Mouse (Mus musculus) macrophage (primary cell): ENCODE measurements around the gene Olfr959. TPM values are rescaled to one million over a fixed set of nuclear protein-coding genes. Genes with fewer than 3 reads are reported as not detected.

Source experiments
- H3K27ac ChIP-seq: fragments of 350-480 bp; formaldehyde crosslinking; 2 replicates; pipeline ENCODE4 v1.9.0; 2021
- H3K36me3 ChIP-seq: fragments of 350-480 bp; formaldehyde crosslinking; 2 replicates; pipeline ENCODE4 v1.9.0; 2021; ENCODE audit errors: inconsistent target
- H3K4me3 ChIP-seq: fragments of 350-480 bp; formaldehyde crosslinking; 2 replicates; pipeline ENCODE4 v1.9.0; 2021; ENCODE audit errors: inconsistent target
- H3K79me2 ChIP-seq: fragments of 350-480 bp; formaldehyde crosslinking; 2 replicates; pipeline ENCODE4 v1.9.0; 2021; ENCODE audit errors: inconsistent target
- WGBS: methylation state at CpG from one replicate; pipeline ENCODE4 v1.1.7; 2026; ENCODE audit warnings: inconsistent platforms; ENCODE audit not compliant: missing documents; 5-methylcytosine and 5-hydroxymethylcytosine counted together
- polyA plus RNA-seq: library from polyadenylated mRNA; stranded (reverse); fragments of 250-400 nt; gene quantifications from 3 replicates; pipeline ENCODE4 v1.2.4, GENCODE M21; 2018; ENCODE audit warnings: inconsistent platforms
- total RNA-seq, 78 experiments: library from RNA; depleted of rRNA; stranded (reverse); fragments of 250-400 nt; gene quantifications; 1 replicate in 9 of 78; 2 replicates in 24 of 78; 3 replicates in 43 of 78; 4 replicates in 2 of 78; pipeline ENCODE4 v1.2.4; 2018; ENCODE audit warnings: inconsistent platforms in 56 of 78

The Olfr959 gene
- total RNA-seq (2018; cell fraction: chromatin; rRNA removed), result not detected
- total RNA-seq (2018; cell fraction: cytosol; rRNA removed), result not detected
- not detected for total RNA-seq (2018; cell fraction: nucleus; rRNA removed)
- polyA plus RNA-seq, result not detected in 3 replicates

DNA sequence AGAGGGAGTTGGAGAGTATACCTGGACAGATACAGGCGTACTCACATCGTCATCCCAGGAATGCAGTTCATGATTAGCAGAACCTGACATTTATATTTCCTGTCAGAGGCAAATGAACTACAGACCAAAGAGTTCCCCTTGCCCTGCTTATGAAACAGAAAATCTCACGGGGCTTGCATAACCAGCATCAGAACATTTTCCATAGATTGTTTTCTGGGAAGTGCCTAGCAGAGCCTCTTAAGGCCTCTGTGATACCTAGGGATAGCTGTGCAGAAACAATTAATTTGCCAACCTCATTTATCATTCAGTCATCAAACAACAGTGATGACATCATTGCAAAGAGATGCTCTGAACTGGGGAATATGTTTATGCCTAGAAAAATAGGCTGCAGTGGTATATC is at the start of gene Olfr959:
Gene Olfr959 (minus strand): TSS at position 101 of the 400 bp plus-strand sequence.
- no peaks in the 10 kb centered on the region for H3K36me3 ChIP-seq
- no peak within 1 kb of the TSS for H3K4me3 ChIP-seq
- no peaks in the 10 kb centered on the region for H3K79me2 ChIP-seq
- WGBS, result 82% methylated on average over 3 of the region's 3 CpGs
- H3K27ac ChIP-seq, result no peak within 1 kb of the TSS

DNA sequence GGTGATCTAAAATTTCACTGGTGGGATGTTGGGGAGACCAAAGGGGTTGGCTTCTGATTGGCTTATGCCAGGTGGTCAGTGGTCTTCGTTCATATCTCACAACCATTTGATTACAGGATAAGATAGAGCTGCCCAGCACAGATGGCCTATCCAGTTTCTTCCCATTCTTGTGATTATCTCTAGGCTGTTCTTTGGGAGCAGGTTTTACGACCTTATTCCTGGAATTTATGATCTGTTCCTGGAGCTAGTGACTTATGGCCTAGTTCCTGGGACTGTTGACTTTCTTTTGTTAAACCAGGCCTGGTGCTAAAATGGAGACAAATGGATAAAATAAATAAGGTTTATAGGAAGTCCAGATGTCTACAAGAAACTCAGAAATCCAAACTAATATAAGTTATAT is 49.3 kb upstream of the Olfr959 start:
- Histone ChIP-seq H3K4me3 (no peak overlapping the region), H3K27ac (no peak overlapping the region), H3K79me2 (no peaks in the 10 kb centered on the region), H3K36me3 (no peaks in the 10 kb centered on the region)
- WGBS, result 56% methylated on average over 2 of the region's 2 CpGs

DNA sequence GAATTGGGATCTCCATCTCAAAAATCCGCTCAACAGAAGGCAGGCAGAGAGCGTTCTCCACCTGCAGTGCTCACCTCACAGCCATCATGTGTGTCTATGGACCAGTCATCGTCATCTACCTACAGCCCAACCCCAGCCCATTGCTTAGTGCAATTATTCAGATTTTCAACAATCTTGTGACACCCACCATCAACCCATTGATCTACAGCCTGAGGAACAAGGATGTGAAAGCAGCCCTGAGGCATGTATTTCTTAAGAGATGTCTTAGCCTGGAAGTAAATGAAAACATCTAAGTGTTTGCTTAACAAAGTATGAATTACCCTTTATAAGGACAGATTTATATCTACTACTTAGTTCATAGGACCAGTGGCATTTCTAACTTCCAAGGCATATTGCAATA is 48.4 kb upstream of the Olfr959 start:
- Histone ChIP-seq H3K79me2 (no peaks in the 10 kb centered on the region), H3K4me3 (no peak overlapping the region), H3K36me3 (no peaks in the 10 kb centered on the region), H3K27ac (no peak overlapping the region)
- WGBS, result 97% methylated on average over 3 of the region's 3 CpGs

DNA sequence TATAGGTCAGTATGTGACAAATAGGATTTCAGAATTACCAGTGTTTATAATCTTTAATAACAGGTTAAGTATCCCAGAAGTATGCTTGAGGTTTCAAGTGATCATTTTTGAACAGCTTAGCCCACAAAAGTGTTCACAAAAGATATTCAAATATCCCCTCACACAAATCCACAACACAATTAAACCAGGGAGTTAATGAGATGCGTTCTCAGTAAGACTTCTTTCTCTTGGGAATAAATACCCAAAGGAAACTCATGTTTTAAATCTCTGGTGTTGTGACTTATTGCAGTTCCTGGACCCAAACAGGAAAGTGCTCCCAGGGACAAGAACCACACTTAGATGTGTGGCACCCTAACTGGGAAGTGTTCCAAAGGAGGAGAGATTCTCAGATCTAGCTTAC is 45.7 kb upstream of the Olfr959 start, which contains the start of gene Olfr960:
Gene Olfr960 (plus strand): TSS at position 301 of the 400 bp plus-strand sequence.
- Histone ChIP-seq H3K4me3 (no peak within 1 kb of the TSS), H3K27ac (no peak within 1 kb of the TSS), H3K36me3 (no peaks in the 10 kb centered on the region), H3K79me2 (no peaks in the 10 kb centered on the region)
- 82% methylated on average over 1 of the region's 1 CpGs for WGBS

DNA sequence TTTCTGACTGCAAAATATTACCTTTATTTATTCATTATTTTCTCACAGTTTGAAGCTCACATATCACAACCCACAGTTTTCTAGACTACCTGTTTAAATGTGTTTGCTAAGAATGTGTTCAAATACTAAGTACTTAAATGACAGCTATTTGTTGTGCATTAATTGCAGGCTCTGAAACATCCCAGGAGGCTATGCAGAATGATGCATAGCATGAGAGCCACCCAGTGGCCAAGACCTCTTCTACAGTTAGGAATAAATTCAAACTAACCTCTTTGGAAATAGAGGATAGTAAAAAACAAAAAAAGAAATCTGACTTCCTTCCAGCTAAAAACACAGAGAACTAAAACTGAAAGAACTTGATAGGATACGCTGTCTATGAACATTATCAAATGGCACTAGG is 36.6 kb upstream of the Olfr959 start:
- Histone ChIP-seq H3K79me2 (no peaks in the 10 kb centered on the region), H3K4me3 (no peak overlapping the region), H3K36me3 (no peaks in the 10 kb centered on the region), H3K27ac (no peak overlapping the region)
- WGBS, result 40% methylated on average over 1 of the region's 1 CpGs

DNA sequence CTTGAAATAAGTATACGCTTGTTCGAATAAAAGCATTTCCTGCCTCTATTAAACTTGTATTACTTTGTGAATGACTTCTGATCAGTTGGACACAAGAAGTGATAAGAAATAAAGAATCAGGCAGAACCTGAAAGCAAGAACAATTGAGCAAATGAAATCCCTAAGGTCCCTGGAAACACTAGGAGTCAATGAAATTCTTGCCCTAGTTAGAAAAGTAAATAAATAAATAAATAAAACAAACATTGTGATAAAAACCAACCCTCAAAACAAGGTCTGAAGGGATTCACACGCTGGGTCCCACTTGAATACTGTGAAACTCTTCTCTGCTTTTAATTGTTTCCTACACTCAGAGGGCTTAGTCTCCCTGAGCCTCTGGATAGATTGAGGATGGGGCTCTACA is 35.0 kb upstream of the Olfr959 start, which contains the start of gene Olfr148:
Gene Olfr148 (plus strand): TSS at position 301 of the 400 bp plus-strand sequence.
- 90% methylated on average over 3 of the region's 3 CpGs for WGBS
- H3K4me3 ChIP-seq, result no peak within 1 kb of the TSS
- no peaks in the 10 kb centered on the region for H3K36me3 ChIP-seq
- H3K79me2 ChIP-seq, result no peaks in the 10 kb centered on the region
- no peak within 1 kb of the TSS for H3K27ac ChIP-seq

DNA sequence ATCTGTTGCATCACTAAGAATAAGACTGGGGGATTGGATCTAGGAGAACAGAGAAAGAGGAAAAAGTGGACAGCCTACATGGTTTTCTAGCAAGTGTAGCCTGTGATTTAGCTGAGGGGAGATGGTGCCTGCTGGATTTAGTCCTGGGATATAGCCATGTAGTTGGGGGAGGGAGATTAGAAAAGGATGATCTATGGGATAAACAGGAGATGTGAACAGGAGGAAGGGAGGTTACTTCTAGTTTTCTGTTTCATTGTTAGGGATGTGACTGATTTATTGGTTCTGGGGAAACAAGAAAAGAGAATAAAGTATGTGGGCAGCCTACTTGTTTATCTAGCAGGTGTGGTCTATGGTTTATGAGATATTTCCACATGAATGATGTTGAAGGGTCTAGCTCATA is 33.1 kb upstream of the Olfr959 start:
- Histone ChIP-seq H3K36me3 (no peaks in the 10 kb centered on the region), H3K27ac (no peak overlapping the region), H3K4me3 (no peak overlapping the region), H3K79me2 (no peaks in the 10 kb centered on the region)

DNA sequence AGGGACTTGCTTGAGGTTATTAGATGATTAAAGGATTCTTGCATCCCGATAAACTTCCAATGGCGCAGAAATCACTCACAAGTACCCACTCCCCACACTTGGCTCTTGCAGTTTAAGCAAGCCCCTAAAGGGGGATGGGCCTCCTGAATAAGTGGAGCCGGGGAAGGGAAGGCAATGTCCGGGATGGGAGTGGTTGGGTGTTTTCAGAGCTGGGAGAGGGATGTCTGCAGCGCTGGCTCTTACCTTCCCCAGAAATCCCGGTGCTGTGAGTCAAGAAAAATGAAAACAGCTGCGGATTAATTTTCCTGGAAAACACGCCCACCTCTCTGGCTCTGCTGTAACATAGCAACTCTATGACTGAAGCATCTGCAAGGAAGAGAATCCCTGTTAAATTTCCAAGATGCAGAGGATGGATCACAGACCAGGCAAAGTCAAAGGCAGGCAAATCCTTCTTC is 28.7 kb upstream of the Olfr959 start, which contains the start of gene AW551984:
Gene AW551984 (minus strand): TSS at position 405 of the 455 bp plus-strand sequence.
- Histone ChIP-seq H3K36me3 (no peaks in the 10 kb centered on the region), H3K79me2 (no peaks in the 10 kb centered on the region), H3K27ac (no peak within 1 kb of the TSS), H3K4me3 (no peak within 1 kb of the TSS)
- 4% methylated on average over 8 of the region's 8 CpGs for WGBS

DNA sequence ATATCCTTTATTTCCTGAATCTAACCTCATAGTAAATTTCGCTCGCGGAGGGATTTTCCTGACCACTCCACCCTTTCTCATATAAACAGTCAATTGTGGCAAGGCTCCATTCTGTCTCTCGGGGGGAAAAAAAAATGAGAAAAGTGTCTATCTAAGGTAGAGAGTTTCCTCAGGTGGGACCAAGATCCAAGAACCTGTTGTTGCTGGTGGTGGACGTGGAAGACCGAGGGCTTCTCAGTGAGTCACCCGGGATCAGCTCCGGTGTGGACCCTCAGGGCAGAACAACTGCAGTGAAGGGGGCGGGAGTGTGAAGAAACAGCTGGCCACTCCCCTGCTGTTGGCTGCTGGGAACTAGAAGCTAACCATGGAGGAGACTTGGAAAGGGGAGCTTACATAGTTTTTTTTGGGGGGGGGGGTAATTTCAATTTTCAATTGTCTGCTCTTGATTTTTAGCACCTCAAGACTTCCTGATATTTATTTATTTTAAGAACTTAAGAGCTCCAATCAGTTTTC is 28.0 kb upstream of the Olfr959 start:
- Histone ChIP-seq H3K36me3 (no peaks in the 10 kb centered on the region), H3K4me3 (no peak overlapping the region), H3K27ac (no peak overlapping the region), H3K79me2 (no peaks in the 10 kb centered on the region)
- 11% methylated on average over 9 of the region's 9 CpGs for WGBS

DNA sequence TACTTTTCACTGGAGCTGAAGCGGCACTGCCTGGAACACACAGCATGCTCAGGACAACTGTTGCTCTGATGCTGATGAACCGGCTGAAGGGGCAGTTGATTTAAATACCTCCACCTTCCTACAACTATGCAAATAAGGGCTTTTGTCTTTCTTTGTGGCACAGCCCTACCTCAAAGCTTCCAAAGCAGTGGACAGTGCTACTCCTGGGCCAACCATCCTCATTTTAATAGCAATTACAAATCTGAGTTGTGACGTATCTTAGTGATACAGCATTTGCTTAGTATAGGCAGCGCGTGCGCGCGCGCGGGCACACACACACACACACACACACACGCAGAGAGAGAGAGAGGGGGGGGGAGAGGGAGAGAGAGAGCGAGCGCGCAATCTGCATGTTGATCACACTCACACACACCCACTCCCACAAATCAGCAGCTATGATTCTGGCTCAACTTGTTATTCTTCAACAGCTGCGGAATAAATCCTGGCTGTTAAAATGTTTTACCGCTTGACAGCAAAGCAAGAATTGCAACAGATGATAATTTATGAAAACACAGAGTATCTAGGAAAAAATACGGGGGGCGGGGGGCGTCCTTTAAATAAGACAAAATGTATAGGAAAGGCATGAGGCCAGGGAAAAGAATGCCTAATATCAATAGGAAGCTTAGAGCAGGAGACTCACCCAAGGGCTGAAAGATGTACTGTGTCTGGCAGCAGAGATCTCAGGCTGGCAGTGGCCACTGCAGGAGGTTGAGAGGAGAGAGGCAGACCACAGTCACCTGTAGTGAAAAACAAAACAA is 27.4 kb upstream of the Olfr959 start:
- 2% methylated on average over 16 of the region's 19 CpGs for whole genome bisulfite sequencing
- no peak overlapping the region for H3K27ac ChIP-seq
- H3K4me3 ChIP-seq, result no peak overlapping the region
- H3K36me3 ChIP-seq, result no peaks in the 10 kb centered on the region
- no peaks in the 10 kb centered on the region for H3K79me2 ChIP-seq

DNA sequence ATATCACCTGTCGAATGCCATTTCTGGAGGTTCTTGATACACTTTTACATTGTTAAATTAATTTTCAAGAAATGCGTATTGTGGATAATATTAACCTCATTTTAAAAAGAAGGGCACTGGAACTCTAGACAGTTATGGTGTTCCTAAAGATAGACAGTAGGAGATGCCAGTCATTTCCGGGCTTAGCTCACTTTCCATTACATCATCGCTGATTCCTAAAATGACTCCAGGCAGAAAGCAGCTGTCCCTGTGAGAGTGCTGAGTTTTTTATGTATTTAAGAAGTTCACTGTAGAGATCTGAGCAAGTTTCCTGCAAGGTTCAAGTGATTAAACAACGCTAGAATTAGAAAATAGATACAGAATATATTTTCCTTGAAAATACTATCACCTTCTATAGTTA is 1.7 kb upstream of the Olfr959 start:
- Histone ChIP-seq H3K27ac (no peak overlapping the region), H3K36me3 (no peaks in the 10 kb centered on the region), H3K79me2 (no peaks in the 10 kb centered on the region), H3K4me3 (no peak overlapping the region)
- 86% methylated on average over 5 of the region's 5 CpGs for WGBS

DNA sequence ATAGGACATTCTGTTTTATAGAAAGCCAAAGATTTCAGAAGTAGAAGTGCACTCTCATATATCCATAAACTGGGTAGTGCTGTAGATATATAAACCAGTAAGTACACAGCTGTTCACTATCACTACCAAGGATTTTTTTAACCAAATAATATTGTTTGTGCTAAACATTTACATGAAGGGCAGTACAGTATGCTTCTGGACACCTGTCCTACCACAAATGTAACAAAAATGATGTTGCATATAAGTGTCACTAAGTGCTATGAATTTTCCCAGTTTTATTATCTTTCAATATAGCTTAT is 17.1 kb downstream of the Olfr959 start:
- Histone ChIP-seq H3K36me3 (no peaks in the 10 kb centered on the region), H3K79me2 (no peaks in the 10 kb centered on the region), H3K4me3 (no peak overlapping the region), H3K27ac (no peak overlapping the region)

DNA sequence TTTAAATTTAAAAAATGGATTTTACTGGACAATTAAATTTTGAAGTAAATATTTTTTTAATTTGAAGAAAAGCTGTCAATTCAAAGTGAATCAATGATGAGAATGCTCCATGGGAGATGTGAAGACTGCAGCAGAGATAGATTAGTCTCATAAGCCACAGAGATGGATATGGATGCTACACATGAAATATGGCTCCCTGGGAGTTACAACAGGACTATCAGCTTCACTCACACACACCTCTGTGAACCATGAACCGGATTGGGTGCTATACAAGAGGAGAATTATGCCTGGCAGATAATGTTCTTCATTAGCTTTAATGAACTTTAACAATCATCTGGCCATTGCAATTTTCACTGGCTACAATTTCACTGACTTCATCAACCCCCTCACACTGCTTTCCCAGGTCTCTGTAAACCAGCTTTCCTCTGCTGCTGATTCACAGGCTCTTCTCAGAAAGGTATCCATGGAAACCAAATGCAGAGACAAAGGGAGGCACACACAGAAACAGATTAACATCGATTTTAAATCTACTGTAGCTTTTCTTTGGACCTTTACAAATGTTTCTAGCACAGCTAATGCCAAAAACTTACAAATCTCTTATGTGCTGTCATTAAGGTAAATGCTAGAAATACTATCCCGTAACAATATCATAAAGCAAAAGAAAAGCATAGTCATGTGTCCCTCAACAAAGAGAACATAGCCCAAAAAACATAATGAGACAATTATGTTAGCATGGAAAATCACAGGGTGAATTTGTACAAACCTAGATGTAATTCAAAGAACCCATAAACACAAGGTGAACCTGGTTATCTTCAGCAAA is 17.6 kb downstream of the Olfr959 start:
- H3K36me3 ChIP-seq, result no peaks in the 10 kb centered on the region
- H3K27ac ChIP-seq, result no peak overlapping the region
- WGBS, result 60% methylated on average over 3 of the region's 3 CpGs
- no peaks in the 10 kb centered on the region for H3K79me2 ChIP-seq
- H3K4me3 ChIP-seq, result no peak overlapping the region

DNA sequence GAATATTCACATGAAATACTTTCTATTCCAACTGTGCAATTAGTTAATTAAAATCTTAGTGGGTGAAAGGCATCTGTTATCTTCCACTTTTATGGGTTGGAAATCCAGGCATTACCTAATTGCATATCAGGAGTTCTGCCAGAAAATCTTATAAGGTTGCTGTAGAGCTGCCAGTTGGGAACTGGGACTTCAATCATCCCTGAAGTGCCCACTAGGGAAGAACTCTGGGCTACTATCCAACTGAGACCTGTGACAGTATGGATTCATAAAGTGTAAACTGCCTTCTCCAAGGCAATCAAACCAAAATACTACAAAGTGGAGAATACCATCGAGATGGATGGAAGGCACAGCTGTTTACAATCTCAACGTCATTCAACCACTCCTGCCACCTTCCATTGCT is 21.4 kb downstream of the Olfr959 start, which contains the start of gene Olfr958:
Gene Olfr958 (minus strand): TSS at position 109 of the 400 bp plus-strand sequence.
- WGBS, result 75% methylated on average over 2 of the region's 2 CpGs
- Histone ChIP-seq H3K79me2 (no peaks in the 10 kb centered on the region), H3K27ac (no peak within 1 kb of the TSS), H3K36me3 (no peaks in the 10 kb centered on the region), H3K4me3 (no peak within 1 kb of the TSS)

DNA sequence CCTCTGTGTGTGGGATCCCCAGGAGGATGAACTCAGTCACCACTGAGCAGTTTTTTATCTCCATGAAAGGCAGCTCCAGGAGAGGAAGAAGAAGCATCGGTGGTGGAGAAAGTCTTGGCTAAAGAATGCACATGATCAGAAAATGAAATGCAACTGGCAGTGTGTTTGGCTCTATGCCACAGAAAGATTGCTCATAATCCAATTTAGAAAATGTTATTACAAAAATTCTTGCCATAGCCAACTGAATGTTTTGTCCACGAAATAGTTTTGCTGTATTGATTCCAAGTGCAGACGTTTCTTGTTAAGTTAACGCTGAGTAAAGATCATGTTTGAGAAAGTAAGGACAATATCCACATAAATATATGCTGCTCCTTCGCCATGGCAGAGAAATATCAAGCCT is 24.6 kb downstream of the Olfr959 start:
- Histone ChIP-seq H3K36me3 (no peaks in the 10 kb centered on the region), H3K4me3 (no peak overlapping the region), H3K27ac (no peak overlapping the region), H3K79me2 (no peaks in the 10 kb centered on the region)
- 91% methylated on average over 4 of the region's 5 CpGs for WGBS
